Mouse (Mus musculus) CH12.LX (cell line): ENCODE data around the gene C2cd4a. TPM values are rescaled to one million over a fixed set of nuclear protein-coding genes. Genes with fewer than 3 reads are reported as not detected.

Experiments
- DNase-seq: peaks from one replicate; pipeline ENCODE4 v3.0.0-alpha.2; 2013; ENCODE audit errors: extremely low read depth
- H3K27ac ChIP-seq: 2 replicates; pipeline ENCODE4 v1.5.1; 2012; ENCODE audit warnings: low read depth, mild to moderate bottlenecking, control low read depth, moderate library complexity; ENCODE audit not compliant: insufficient read depth
- H3K27me3 ChIP-seq: replicated peaks from 2 replicates; pipeline ENCODE3; 2012; ENCODE audit warnings: inconsistent platforms
- H3K36me3 ChIP-seq, 2 experiments: replicated peaks in 1 of 2; 2 replicates each; pipeline versions ENCODE3 to v1.6.1; 2012; ENCODE audit warnings: inconsistent platforms in 1 of 2, low read length in 1 of 2, mild to moderate bottlenecking in 1 of 2, mixed read lengths in 1 of 2, moderate library complexity in 1 of 2; ENCODE audit not compliant: control insufficient read depth in 1 of 2, insufficient read depth in 1 of 2
- H3K4me1 ChIP-seq, 2 experiments: 2 replicates each; pipeline ENCODE4 v1.6.1; 2012; ENCODE audit warnings: inconsistent platforms in 1 of 2, moderate library complexity in 1 of 2; ENCODE audit not compliant: insufficient read depth in 2 of 2, control insufficient read depth in 1 of 2
- H3K4me2 ChIP-seq: 2 replicates; pipeline ENCODE4 v1.6.1; 2012; ENCODE audit warnings: low read depth, mild to moderate bottlenecking, control low read depth; ENCODE audit not compliant: poor library complexity, insufficient read depth, severe bottlenecking
- H3K4me3 ChIP-seq, 3 experiments: fragments of 150-350 bp in 1 of 3; sonication (generic) in 1 of 3; replicated peaks in 1 of 3; 2 replicates each; pipeline versions ENCODE3 to v1.5.1; 2011 to 2012; ENCODE audit warnings: low read depth in 2 of 3, low read length in 2 of 3, mild to moderate bottlenecking in 2 of 3, moderate library complexity in 2 of 3, control low read depth in 1 of 3, improper control_type of control experiment in 1 of 3, inconsistent platforms in 1 of 3, mixed read lengths in 1 of 3; ENCODE audit not compliant: poor library complexity in 1 of 3
- H3K79me2 ChIP-seq: replicated peaks from 2 replicates; pipeline ENCODE4 v1.6.1; 2012; ENCODE audit warnings: mild to moderate bottlenecking, moderate library complexity; ENCODE audit not compliant: control insufficient read depth, poor library complexity, insufficient read depth, severe bottlenecking; ENCODE audit errors: extremely low read depth
- H3K9ac ChIP-seq: 2 replicates; pipeline ENCODE4 v1.6.1; 2012; ENCODE audit warnings: low read depth, mild to moderate bottlenecking, control low read depth, moderate library complexity; ENCODE audit not compliant: insufficient read depth
- H3K9me3 ChIP-seq: replicated peaks from 2 replicates; pipeline ENCODE3; 2012; ENCODE audit warnings: low read length, inconsistent platforms, mixed read lengths
- CHD2 ChIP-seq: IDR thresholded peaks from 2 replicates; pipeline ENCODE4 v1.6.1; 2011; ENCODE audit warnings: low read length, improper control_type of control experiment
- E2F4 ChIP-seq: IDR thresholded peaks from 2 replicates; pipeline ENCODE4 v1.6.1; 2011; ENCODE audit warnings: low read depth, low read length, improper control_type of control experiment; ENCODE audit not compliant: insufficient replicate concordance
- ELF1 ChIP-seq: IDR thresholded peaks from 2 replicates; pipeline ENCODE4 v1.6.1; 2014; ENCODE audit warnings: low read depth, mild to moderate bottlenecking, inconsistent platforms, low read length, improper control_type of control experiment
- EP300 ChIP-seq: IDR thresholded peaks from 2 replicates; pipeline ENCODE4 v1.6.1; 2011; ENCODE audit warnings: low read length, improper control_type of control experiment
- ETS1 ChIP-seq: conservative IDR thresholded peaks from 2 replicates; pipeline ENCODE4 v1.6.1; 2012; ENCODE audit warnings: low read depth, mild to moderate bottlenecking, inconsistent platforms, low read length, improper control_type of control experiment, moderate library complexity
- GABPA ChIP-seq: IDR thresholded peaks from 2 replicates; pipeline ENCODE4 v1.6.1; 2012; ENCODE audit warnings: low read depth, low read length, improper control_type of control experiment, inconsistent platforms; ENCODE audit not compliant: insufficient replicate concordance
- HCFC1 ChIP-seq: IDR thresholded peaks from 2 replicates; pipeline ENCODE4 v1.6.1; 2012; ENCODE audit warnings: low read depth, mild to moderate bottlenecking, inconsistent platforms, low read length, improper control_type of control experiment
- JUND ChIP-seq: conservative IDR thresholded peaks from 2 replicates; pipeline ENCODE4 v1.6.1; 2011; ENCODE audit warnings: low read depth, low read length, improper control_type of control experiment
- MAX ChIP-seq: IDR thresholded peaks from 2 replicates; pipeline ENCODE4 v1.6.1; 2011; ENCODE audit warnings: low read length, improper control_type of control experiment
- MAZ ChIP-seq: IDR thresholded peaks from 2 replicates; pipeline ENCODE4 v1.6.1; 2012; ENCODE audit warnings: low read depth, mild to moderate bottlenecking, inconsistent platforms, low read length, improper control_type of control experiment, moderate library complexity
- POLR2A ChIP-seq: IDR thresholded peaks from 2 replicates; pipeline ENCODE4 v1.6.1; 2011; ENCODE audit warnings: low read depth, mild to moderate bottlenecking, improper control_type of control experiment, low read length
- RAD21 ChIP-seq: IDR thresholded peaks from 2 replicates; pipeline ENCODE4 v1.6.1; 2011; ENCODE audit warnings: low read depth, mild to moderate bottlenecking, low read length, improper control_type of control experiment, moderate library complexity
- RCOR1 ChIP-seq: conservative IDR thresholded peaks from 2 replicates; pipeline ENCODE4 v1.6.1; 2012; ENCODE audit warnings: low read depth, mild to moderate bottlenecking, inconsistent platforms, low read length, improper control_type of control experiment
- SIN3A ChIP-seq: IDR thresholded peaks from 2 replicates; pipeline ENCODE4 v1.6.1; 2012; ENCODE audit warnings: low read length, improper control_type of control experiment, inconsistent platforms
- SMC3 ChIP-seq: IDR thresholded peaks from 2 replicates; pipeline ENCODE4 v1.6.1; 2011; ENCODE audit warnings: low read depth, low read length, improper control_type of control experiment
- USF2 ChIP-seq: conservative IDR thresholded peaks from 2 replicates; pipeline ENCODE4 v1.6.1; 2011; ENCODE audit warnings: low read depth, low read length, improper control_type of control experiment
- ZMIZ1 ChIP-seq: IDR thresholded peaks from 2 replicates; pipeline ENCODE4 v1.6.1; 2012; ENCODE audit warnings: low read depth, mild to moderate bottlenecking, inconsistent platforms, low read length, improper control_type of control experiment
- ZNF384 ChIP-seq: IDR thresholded peaks from 2 replicates; pipeline ENCODE4 v1.6.1; 2012; ENCODE audit warnings: low read depth, low read length, improper control_type of control experiment, inconsistent platforms
- dilution Hi-C: fragments of 300-500 bp; cut with MboI; formaldehyde crosslinking; loops from 2 replicates; pipeline ENCODE4 v1.14.3; 2020; ENCODE audit warnings: low sequenced_read_pairs; ENCODE audit not compliant: extremely low pct_unique_long_range_greater_than_20kb, extremely low pct_ligation_motif_present
- in situ Hi-C: fragments of 300-500 bp; cut with MboI; formaldehyde crosslinking; loops from 3 replicates; pipeline ENCODE4 v1.14.3; 2019; ENCODE audit warnings: low sequenced_read_pairs, low pct_ligation_motif_present, low pct_unique_long_range_greater_than_20kb, mixed read lengths
- polyA plus RNA-seq: library from polyadenylated mRNA; unstranded; fragments of >175 nt; gene quantifications from 2 replicates; pipeline ENCODE4 v1.2.1, GENCODE M21; 2012; ENCODE audit warnings: low read depth; ENCODE audit not compliant: insufficient read length
- total RNA-seq, 2 experiments: library from RNA; depleted of rRNA; stranded (reverse); fragments of 300-350 nt in 1 of 2; fragments of >200 nt in 1 of 2; gene quantifications; 2 replicates each; pipeline ENCODE4 v1.2.3; 2012 to 2014

The C2cd4a gene
- total and polyA plus RNA-seq, 3 experiments: 0.16 TPM; not detected in 2

- in situ Hi-C loops (no loop called here), dilution Hi-C loops (no loop called here)
- TF ChIP-seq MAX: no peak
- no peak for TF ChIP-seq ETS1
- no peak for TF ChIP-seq POLR2A
- TF ChIP-seq SIN3A: no peak
- Histone ChIP-seq H3K27ac (no peak overlapping the region), H3K79me2 (no peaks in the 10 kb centered on the region), H3K4me1 (peaks cover 14 to 69% of the 10 kb centered on the region in 2 experiments), H3K4me2 (no peak overlapping the region), H3K27me3 (no peaks in the 10 kb centered on the region), H3K9ac (no peak overlapping the region), H3K9me3 (no peaks in the 10 kb centered on the region), H3K4me3 (no peak overlapping the region), H3K36me3 (peaks cover under 1 to 21% of the 10 kb centered on the region in 2 experiments)
- DNase-seq: no peak
These were observed 35.3 kb upstream of the C2cd4a start for GRCm38 (mm10) chr9:67867411-67867810.

- dilution Hi-C loops (no loop called here), in situ Hi-C loops (no loop called here)
- Histone ChIP-seq H3K9me3 (no peaks in the 10 kb centered on the region), H3K4me1 (peaks cover 10 to 49% of the 10 kb centered on the region in 2 experiments), H3K4me3 (no peak overlapping the region), H3K27ac (no peak overlapping the region), H3K36me3 (peaks cover 0 to 31% of the 10 kb centered on the region in 2 experiments), H3K4me2 (no peak overlapping the region), H3K9ac (no peak overlapping the region), H3K27me3 (no peaks in the 10 kb centered on the region), H3K79me2 (no peaks in the 10 kb centered on the region)
- TF ChIP-seq E2F4 (no peak), JUND (no peak), SIN3A (no peak), POLR2A (no peak), EP300 (no peak), USF2 (no peak), RCOR1 (no peak), MAZ (no peak), ZNF384 (no peak), HCFC1 (no peak), ETS1 (no peak), ELF1 (no peak), SMC3 (no peak), ZMIZ1 (no peak), GABPA (no peak), CHD2 (no peak), RAD21 (no peak)
- no peak for DNase-seq
These were observed 33.3 kb upstream of the C2cd4a start for GRCm38 (mm10) chr9:67865411-67865810.
